Mouse (Mus musculus): ENCODE results near the gene Cd247. TPM values are rescaled to one million over a fixed set of nuclear protein-coding genes. Genes with fewer than 3 reads are reported as not detected.
A peak's percentile ranks its signal among the peaks of the same experiment; 100 is the strongest.

Gene Cd247
- polyA plus RNA-seq, 1 experiment from 2014 or later, result 0.32 TPM

- Histone ChIP-seq H3K4me2 (peak overlapping the region; percentile 93), H3K27me3 (replicated peaks) (peaks cover 71% of the 10 kb centered on the region), H3K9ac (peak overlapping the region; percentile 48), H3K4me1 (peaks cover 41% of the 10 kb centered on the region), H3K9me3 (replicated peaks) (no peaks in the 10 kb centered on the region), H3K36me3 (no peaks in the 10 kb centered on the region), H3K27ac (no peak overlapping the region), H3K4me3 (peak overlapping the region; percentile 53)
- ATAC-seq, result peak; percentile 51
- WGBS (ENCODE audit: insufficient replicate concordance), result under 1% methylated on average over 26 of the region's 26 CpGs
Measured at GRCm38 (mm10) chr1:165844956-165845355, 56.5 kb downstream of the Cd247 start.

GRCm38 (mm10) chr1:165845366-165845765 lies 56.9 kb downstream of the Cd247 start:
- ATAC-seq, result no peak
- Histone ChIP-seq H3K9me3 (replicated peaks) (no peaks in the 10 kb centered on the region), H3K4me1 (peaks cover 45% of the 10 kb centered on the region), H3K36me3 (no peaks in the 10 kb centered on the region), H3K4me3 (peak overlapping the region; percentile 53), H3K4me2 (peak overlapping the region; percentile 93), H3K9ac (peak overlapping the region; percentile 48; the same call in 1 of the 2 replicates), H3K27me3 (replicated peaks) (peaks cover 67% of the 10 kb centered on the region), H3K27ac (no peak overlapping the region)
- 11% methylated on average over 14 of the region's 14 CpGs for WGBS (ENCODE audit: insufficient replicate concordance)

GRCm38 (mm10) chr1:165848417-165848816 lies 59.9 kb downstream of the Cd247 start:
- no peak overlapping the region for H3K4me3 ChIP-seq

GRCm38 (mm10) chr1:165848881-165849280 lies 60.4 kb downstream of the Cd247 start:
- no peak for ATAC-seq
- WGBS (ENCODE audit: insufficient replicate concordance), result 18% methylated on average over 4 of the region's 4 CpGs
- Histone ChIP-seq H3K27ac (peak overlapping the region; percentile 39; the same call in 1 of the 2 replicates), H3K9me3 (replicated peaks) (no peaks in the 10 kb centered on the region), H3K4me1 (peaks cover 62% of the 10 kb centered on the region), H3K4me3 (no peak overlapping the region), H3K36me3 (no peaks in the 10 kb centered on the region), H3K4me2 (no peak overlapping the region), H3K9ac (no peak overlapping the region), H3K27me3 (replicated peaks) (peaks cover 34% of the 10 kb centered on the region)

More at GRCm38 (mm10) chr1:165848417-165848816, 59.9 kb downstream of the Cd247 start:
- H3K9me3 ChIP-seq (replicated peaks), result no peaks in the 10 kb centered on the region
- WGBS (ENCODE audit: insufficient replicate concordance), result 71% methylated on average over 8 of the region's 8 CpGs
- ATAC-seq, result no peak
- H3K27me3 ChIP-seq (replicated peaks), result peaks cover 39% of the 10 kb centered on the region
- no peaks in the 10 kb centered on the region for H3K36me3 ChIP-seq
- no peak overlapping the region for H3K4me2 ChIP-seq
- H3K27ac ChIP-seq, result no peak overlapping the region
- H3K9ac ChIP-seq, result no peak overlapping the region
- peaks cover 57% of the 10 kb centered on the region for H3K4me1 ChIP-seq

- Histone ChIP-seq H3K9ac (no peak overlapping the region), H3K9me3 (replicated peaks) (no peaks in the 10 kb centered on the region), H3K27me3 (replicated peaks) (peaks cover 26% of the 10 kb centered on the region), H3K27ac (peak overlapping the region; percentile 43), H3K4me2 (no peak overlapping the region), H3K4me3 (no peak overlapping the region), H3K36me3 (no peaks in the 10 kb centered on the region), H3K4me1 (peaks cover 63% of the 10 kb centered on the region)
- ATAC-seq, result peak; percentile 22; the same call in 1 of the 2 replicates
- 60% methylated on average over 17 of the region's 17 CpGs for WGBS (ENCODE audit: insufficient replicate concordance)
Measured at GRCm38 (mm10) chr1:165849458-165850445, 61.3 kb downstream of the Cd247 start.

- Histone ChIP-seq H3K36me3 (no peaks in the 10 kb centered on the region), H3K9ac (no peak overlapping the region), H3K4me3 (no peak overlapping the region), H3K27ac (no peak overlapping the region), H3K4me1 (peaks cover 51% of the 10 kb centered on the region), H3K4me2 (no peak overlapping the region), H3K9me3 (replicated peaks) (no peaks in the 10 kb centered on the region), H3K27me3 (replicated peaks) (peaks cover 5% of the 10 kb centered on the region; the same call in 1 of the 2 replicates)
- WGBS (ENCODE audit: insufficient replicate concordance), result 73% methylated on average over 5 of the region's 5 CpGs
- ATAC-seq, result no peak
Measured at GRCm38 (mm10) chr1:165852131-165852530, 63.6 kb downstream of the Cd247 start.

- Histone ChIP-seq H3K9ac (no peak overlapping the region; the same call in 1 of the 2 replicates), H3K27me3 (replicated peaks) (no peaks in the 10 kb centered on the region; the same call in 1 of the 2 replicates), H3K4me1 (peaks cover 51% of the 10 kb centered on the region), H3K4me2 (no peak overlapping the region), H3K27ac (no peak overlapping the region), H3K4me3 (no peak overlapping the region), H3K36me3 (no peaks in the 10 kb centered on the region), H3K9me3 (replicated peaks) (no peaks in the 10 kb centered on the region)
- ATAC-seq, result no peak
- WGBS (ENCODE audit: insufficient replicate concordance), result 55% methylated on average over 4 of the region's 4 CpGs
Measured at GRCm38 (mm10) chr1:165853131-165853721, 64.7 kb downstream of the Cd247 start.

- no peak overlapping the region; the same call in 1 of the 2 replicates for H3K9ac ChIP-seq
- H3K27ac ChIP-seq, result no peak overlapping the region
- no peaks in the 10 kb centered on the region; the same call in 1 of the 2 replicates for H3K27me3 ChIP-seq (replicated peaks)
- H3K4me1 ChIP-seq, result peaks cover 46% of the 10 kb centered on the region
- 44% methylated on average over 10 of the region's 10 CpGs for WGBS (ENCODE audit: insufficient replicate concordance)
- no peaks in the 10 kb centered on the region for H3K36me3 ChIP-seq
- peak; percentile 62 for ATAC-seq
- H3K4me2 ChIP-seq, result no peak overlapping the region
- H3K9me3 ChIP-seq (replicated peaks), result no peaks in the 10 kb centered on the region
- no peak overlapping the region for H3K4me3 ChIP-seq
Measured at GRCm38 (mm10) chr1:165853729-165854420, 65.4 kb downstream of the Cd247 start.

- H3K4me1 ChIP-seq, result peaks cover 27% of the 10 kb centered on the region
- 61% methylated on average over 9 of the region's 9 CpGs for WGBS (ENCODE audit: insufficient replicate concordance)
- no peaks in the 10 kb centered on the region for H3K9me3 ChIP-seq (replicated peaks)
- no peaks in the 10 kb centered on the region for H3K36me3 ChIP-seq
- no peak overlapping the region for H3K4me2 ChIP-seq
- H3K4me3 ChIP-seq, result no peak overlapping the region
- no peaks in the 10 kb centered on the region; the same call in 1 of the 2 replicates for H3K27me3 ChIP-seq (replicated peaks)
- no peak overlapping the region for H3K27ac ChIP-seq
- no peak for ATAC-seq
- no peak overlapping the region for H3K9ac ChIP-seq
Measured at GRCm38 (mm10) chr1:165855759-165856545, 67.5 kb downstream of the Cd247 start.

- Histone ChIP-seq H3K9me3 (replicated peaks) (no peaks in the 10 kb centered on the region), H3K4me3 (no peak overlapping the region), H3K4me2 (no peak overlapping the region), H3K36me3 (no peaks in the 10 kb centered on the region), H3K4me1 (peaks cover 23% of the 10 kb centered on the region), H3K27me3 (replicated peaks) (no peaks in the 10 kb centered on the region; the same call in 1 of the 2 replicates), H3K27ac (no peak overlapping the region), H3K9ac (no peak overlapping the region)
- ATAC-seq, result no peak
- WGBS (ENCODE audit: insufficient replicate concordance), result 82% methylated on average over 11 of the region's 11 CpGs
Measured at GRCm38 (mm10) chr1:165857279-165857678, 68.8 kb downstream of the Cd247 start.

- H3K27ac ChIP-seq, result no peak overlapping the region
- 0 out of 2 replicates have a peak, but pooled peaks have one; percentile 22 for ATAC-seq
Measured at GRCm38 (mm10) chr1:165858356-165858755, 69.9 kb downstream of the Cd247 start.

More at GRCm38 (mm10) chr1:165858356-165858755, 69.9 kb downstream of the Cd247 start:
- H3K9ac ChIP-seq, result no peak overlapping the region
- no peaks in the 10 kb centered on the region for H3K9me3 ChIP-seq (replicated peaks)
- no peaks in the 10 kb centered on the region for H3K36me3 ChIP-seq
- H3K4me2 ChIP-seq, result no peak overlapping the region
- WGBS (ENCODE audit: insufficient replicate concordance), result 76% methylated on average over 5 of the region's 5 CpGs
- H3K27me3 ChIP-seq (replicated peaks), result no peaks in the 10 kb centered on the region; the same call in 1 of the 2 replicates
- H3K4me1 ChIP-seq, result peaks cover 12% of the 10 kb centered on the region
- H3K4me3 ChIP-seq, result no peak overlapping the region
